Mouse (Mus musculus) cortical plate, adult 2 months (tissue): Measurements from ENCODE around the gene Spsb2.

Source experiments
- CTCF ChIP-seq: fragments of 200-500 bp; IDR thresholded peaks from 2 replicates; pipeline ENCODE4 v1.5.1; 2011; ENCODE audit warnings: mild to moderate bottlenecking, control low read depth, low read length; ENCODE audit not compliant: insufficient read depth; ENCODE audit errors: extremely low read depth
- POLR2A ChIP-seq: fragments of 200-500 bp; IDR thresholded peaks from 2 replicates; pipeline ENCODE4 v1.6.1; 2011; ENCODE audit warnings: mild to moderate bottlenecking, low read length, control low read depth; ENCODE audit not compliant: insufficient read depth; ENCODE audit errors: extremely low read depth

DNA sequence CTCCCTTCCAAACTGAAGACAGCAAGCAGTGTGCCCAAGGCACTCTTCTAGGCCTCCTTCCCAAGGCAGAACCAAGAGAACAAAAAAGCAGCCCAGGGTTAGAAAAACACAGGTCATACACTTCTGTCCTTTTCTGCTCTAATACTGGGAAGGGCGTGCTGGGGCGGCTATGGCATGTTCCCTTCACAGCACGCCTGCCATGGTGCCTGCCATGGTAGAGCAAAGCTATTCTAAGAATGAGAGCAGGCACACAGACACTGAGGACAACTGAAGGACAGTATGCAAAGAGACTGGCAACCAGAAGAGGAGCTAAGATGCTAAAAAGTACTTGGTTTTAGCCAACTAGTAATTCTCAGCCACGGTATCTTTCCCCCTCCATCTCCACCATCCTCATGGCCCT is 13.6 kb downstream of the Spsb2 start:
- no peak for TF ChIP-seq POLR2A
- TF ChIP-seq CTCF, result no peak
